Mouse (Mus musculus): ENCODE data around the gene Gm11034. TPM values are rescaled to one million over a fixed set of nuclear protein-coding genes. Genes with fewer than 3 reads are reported as not detected.

Gm11034 gene
- total and polyA plus RNA-seq, 3 experiments = not detected

DNA sequence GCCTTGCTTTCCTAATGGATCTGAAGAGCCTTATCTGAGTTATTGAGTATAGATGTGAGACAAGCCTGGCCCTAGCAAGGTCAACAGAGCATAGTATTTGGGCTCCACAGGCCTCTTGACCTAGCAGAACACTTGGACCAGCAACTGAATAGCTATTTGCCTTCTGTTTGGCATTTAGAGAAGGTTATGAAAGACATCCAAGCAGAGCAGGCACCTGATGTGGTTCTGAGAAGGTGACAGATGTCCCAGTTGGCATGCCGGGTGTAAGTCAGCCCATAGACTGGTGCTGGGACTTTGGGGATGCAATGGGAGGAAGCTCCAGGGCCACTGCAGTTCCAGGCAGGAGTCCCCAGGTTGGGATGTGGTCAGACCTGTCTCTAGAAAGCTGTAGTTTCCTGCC lies 28.8 kb upstream of the Gm11034 start:
- Histone ChIP-seq H3K4me1 (ENCODE audit: control insufficient read depth in 1 of 2, insufficient read depth in 2 of 2, low read length in 2 of 2) (peaks cover 0 to 13% of the 10 kb centered on the region in 2 experiments; a peak in 2 of 4 replicates), H3K36me3 (ENCODE audit: control insufficient read depth in 1 of 2, insufficient read depth in 2 of 2, low read length in 2 of 2) (peaks cover 0 to 8% of the 10 kb centered on the region in 2 experiments; a peak in 2 of 4 replicates), H3K9me3 (replicated peaks; ENCODE audit: insufficient read depth, low read length) (no peaks in the 10 kb centered on the region), H3K4me3 (ENCODE audit: control insufficient read depth in 1 of 2, insufficient read depth in 1 of 2, low read depth in 2 of 2, low read length in 2 of 2) (no peak overlapping the region), H3K9ac (ENCODE audit: control insufficient read depth, low read depth, low read length, poor library complexity, severe bottlenecking) (no peak overlapping the region), H3K27ac (ENCODE audit: control insufficient read depth, low read depth, low read length) (no peak overlapping the region), H3K79me2 (ENCODE audit: control insufficient read depth, insufficient read depth, low read length, poor library complexity) (peaks cover 18% of the 10 kb centered on the region), H3K27me3 (ENCODE audit: control insufficient read depth in 1 of 2, insufficient read depth in 2 of 2, low read length in 2 of 2) (no peaks in the 10 kb centered on the region)
- TF ChIP-seq NRF1 (IDR thresholded peaks at IDR 0.05; ENCODE audit: insufficient read depth, low read depth, low read length, poor library complexity, severe bottlenecking) = no peak
- no peak for TF ChIP-seq USF2 (IDR thresholded peaks at IDR 0.05; ENCODE audit: borderline replicate concordance in 1 of 2, insufficient read depth in 1 of 2, low read depth in 1 of 2, low read length in 2 of 2)
- TF ChIP-seq MAZ (IDR thresholded peaks at IDR 0.05; ENCODE audit: low read depth, low read length) = no peak
- TF ChIP-seq CHD1 (IDR thresholded peaks at IDR 0.05; ENCODE audit: low read depth, low read length) = no peak
- no peak for TF ChIP-seq HCFC1 (IDR thresholded peaks at IDR 0.05; ENCODE audit: low read depth, low read length)
- TF ChIP-seq ETS1 (IDR thresholded peaks at IDR 0.05; ENCODE audit: low read depth, low read length) = no peak
- TF ChIP-seq JUND (IDR thresholded peaks at IDR 0.05; ENCODE audit: low read depth, low read length) = no peak
- no peak for TF ChIP-seq CTCF (IDR thresholded peaks at IDR 0.05 in 2 of 3, conservative IDR thresholded peaks at IDR 0.05 in 1 of 3; ENCODE audit: control insufficient read depth in 1 of 3, insufficient read depth in 1 of 3, low read depth in 2 of 3, low read length in 3 of 3, poor library complexity in 1 of 3, severe bottlenecking in 1 of 3)
- TF ChIP-seq RAD21 (IDR thresholded peaks at IDR 0.05; ENCODE audit: low read depth, low read length) = no peak
- TF ChIP-seq GATA1 (IDR thresholded peaks at IDR 0.05; ENCODE audit: low read depth, low read length) = no peak
- TF ChIP-seq MYB (IDR thresholded peaks at IDR 0.05; ENCODE audit: low read depth, low read length) = no peak
- no peak for TF ChIP-seq POLR2AphosphoS2 (IDR thresholded peaks at IDR 0.05; ENCODE audit: low read length)
- TF ChIP-seq NELFE (IDR thresholded peaks at IDR 0.05; ENCODE audit: low read depth, low read length) = no peak
- no peak for TF ChIP-seq ZMIZ1 (IDR thresholded peaks at IDR 0.05; ENCODE audit: low read depth, low read length)
- TF ChIP-seq ZKSCAN1 (IDR thresholded peaks at IDR 0.05; ENCODE audit: low read depth, low read length) = no peak
- no peak for TF ChIP-seq MAX (IDR thresholded peaks at IDR 0.05; ENCODE audit: low read length)
- no peak for TF ChIP-seq ZNF384 (IDR thresholded peaks at IDR 0.05; ENCODE audit: low read depth, low read length)
- no peak for DNase-seq (ENCODE audit: low read depth, low spot score)

DNA sequence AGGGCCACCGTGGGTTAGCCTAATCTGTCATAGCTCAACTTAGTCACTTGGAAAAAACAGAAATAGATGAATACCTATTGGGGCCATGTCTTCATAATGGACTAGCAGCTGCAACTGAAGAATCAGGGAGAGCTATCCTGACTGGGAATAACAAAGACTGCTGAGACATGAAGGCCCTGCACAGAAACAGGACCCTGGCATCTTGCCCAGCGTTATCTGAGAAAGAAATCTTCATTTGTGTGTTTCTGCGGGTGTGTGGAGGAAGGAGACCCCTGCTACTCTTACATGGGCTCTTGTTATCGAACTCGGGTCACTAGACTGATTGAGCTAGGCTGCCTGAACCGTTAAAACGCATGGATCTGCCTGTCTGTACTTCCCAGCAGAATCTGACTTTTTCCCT lies 27.5 kb upstream of the Gm11034 start:
- Histone ChIP-seq H3K79me2 (ENCODE audit: control insufficient read depth, insufficient read depth, low read length, poor library complexity) (peaks cover 18% of the 10 kb centered on the region), H3K27me3 (ENCODE audit: control insufficient read depth in 1 of 2, insufficient read depth in 2 of 2, low read length in 2 of 2) (no peaks in the 10 kb centered on the region), H3K36me3 (ENCODE audit: control insufficient read depth in 1 of 2, insufficient read depth in 2 of 2, low read length in 2 of 2) (peaks cover 0 to 8% of the 10 kb centered on the region in 2 experiments; a peak in 2 of 4 replicates), H3K9me3 (replicated peaks; ENCODE audit: insufficient read depth, low read length) (no peaks in the 10 kb centered on the region), H3K4me1 (ENCODE audit: control insufficient read depth in 1 of 2, insufficient read depth in 2 of 2, low read length in 2 of 2) (peaks cover 0 to 13% of the 10 kb centered on the region in 2 experiments; a peak in 2 of 4 replicates), H3K27ac (ENCODE audit: control insufficient read depth, low read depth, low read length) (peak overlapping the region; percentile 95), H3K4me3 (ENCODE audit: control insufficient read depth in 1 of 2, insufficient read depth in 1 of 2, low read depth in 2 of 2, low read length in 2 of 2) (peak overlapping the region; percentile 51 to 87), H3K9ac (ENCODE audit: control insufficient read depth, low read depth, low read length, poor library complexity, severe bottlenecking) (peak overlapping the region; percentile 87)
- DNase-seq (ENCODE audit: low read depth, low spot score) = peak; percentile 69
- no peak for TF ChIP-seq MAZ (IDR thresholded peaks at IDR 0.05; ENCODE audit: low read depth, low read length)
- TF ChIP-seq EP300 (IDR thresholded peaks at IDR 0.05; ENCODE audit: low read depth in 1 of 2, low read length in 2 of 2) = peak; percentile 37 to 39; a peak in 2 of 4 replicates
- peak; percentile 50 for TF ChIP-seq SIN3A (IDR thresholded peaks at IDR 0.05; ENCODE audit: low read length)
- no peak for TF ChIP-seq NELFE (IDR thresholded peaks at IDR 0.05; ENCODE audit: low read depth, low read length)
- TF ChIP-seq MEF2A (IDR thresholded peaks at IDR 0.05; ENCODE audit: extremely low read depth, insufficient replicate concordance, low read depth, low read length, poor library complexity, severe bottlenecking) = no peak
- TF ChIP-seq TCF12 (IDR thresholded peaks at IDR 0.05; ENCODE audit: low read depth, low read length) = no peak
- TF ChIP-seq MXI1 (IDR thresholded peaks at IDR 0.05; ENCODE audit: low read depth, low read length) = peak; percentile 50; the same call in 1 of the 2 replicates
- TF ChIP-seq TBP (IDR thresholded peaks at IDR 0.05; ENCODE audit: low read depth, low read length) = no peak
- TF ChIP-seq ETS1 (IDR thresholded peaks at IDR 0.05; ENCODE audit: low read depth, low read length) = peak; percentile 41; the same call in 1 of the 2 replicates
- TF ChIP-seq GATA1 (IDR thresholded peaks at IDR 0.05; ENCODE audit: low read depth, low read length) = peak; percentile 60
- 0 out of 2 replicates have a peak, but pooled peaks have one; percentile 32 for TF ChIP-seq RCOR1 (IDR thresholded peaks at IDR 0.05; ENCODE audit: low read depth, low read length)
